ENCODE assay signal across 9 mouse cellular contexts in genomic region chr9:44719632-44720357, GRCm38 (mm10). TPM values are rescaled to one million over a fixed set of nuclear protein-coding genes. Genes with fewer than 3 reads are reported as not detected.
DNase-seq lines count a peak whose midpoint lies in the region; ATAC-seq and TF ChIP-seq lines count a peak whose summit lies in the region.
"Had no signal": no experiment of that assay in that cellular context is flagged by ENCODE, and none has a peak within 500 bp of the region (broad histone marks: within the 10 kb centered on the region; RNA-seq: fewer than 3 reads in every experiment).

No protein-coding gene starts in this region.

- WGBS in lung, embryonic 16.5 days = 72% methylated on average over 8 of the region's 8 CpGs
- 49% methylated on average over 8 of the region's 8 CpGs for WGBS in forebrain, embryonic 16.5 days
- 64% methylated on average over 8 of the region's 8 CpGs for WGBS in limb, embryonic 14.5 days

- peak overlapping the region; percentile 98; the same call in 1 of the 2 replicates for H3K4me2 ChIP-seq in lung, embryonic 16.5 days (ENCODE audit: low read depth, low read length)
- H3K4me2 ChIP-seq in forebrain, embryonic 16.5 days (ENCODE audit: low read length) = peak overlapping the region; percentile 75
- H3K4me2 ChIP-seq in limb, embryonic 14.5 days (replicated peaks; ENCODE audit: low read depth, low read length, severe bottlenecking) = peak overlapping the region; percentile 81

- DNase-seq in lung, postnatal 14 days = no peak
- no peak for DNase-seq in limb, embryonic 14.5 days (ENCODE audit: low spot score)
- no peak for DNase-seq in urinary bladder, postnatal 10 days (ENCODE audit: low spot score)
- no peak for DNase-seq in thymus, postnatal 0 days (ENCODE audit: low spot score)
- DNase-seq in embryo, embryonic 10 days (ENCODE audit: low spot score) = no peak
- DNase-seq: embryo, embryonic 11 days; thymus, adult 2 months had no signal

- H3K9ac ChIP-seq in lung, embryonic 16.5 days (ENCODE audit: low read length) = no peak overlapping the region; the same call in 1 of the 2 replicates
- H3K9ac ChIP-seq in forebrain, embryonic 16.5 days (replicated peaks; ENCODE audit: low read depth, low read length) = peak overlapping the region; percentile 90
- no peak overlapping the region for H3K9ac ChIP-seq in limb, embryonic 14.5 days (ENCODE audit: low read depth, low read length, severe bottlenecking)

- no peak overlapping the region; the same call in 1 of the 2 replicates for H3K4me3 ChIP-seq in lung, embryonic 16.5 days (ENCODE audit: low read length)
- peak overlapping the region; percentile 83 for H3K4me3 ChIP-seq in forebrain, embryonic 16.5 days (replicated peaks; ENCODE audit: low read length)
- peak overlapping the region; percentile 67 for H3K4me3 ChIP-seq in limb, embryonic 14.5 days (replicated peaks; ENCODE audit: low read length)

- H3K4me1 ChIP-seq in lung, embryonic 16.5 days (replicated peaks; ENCODE audit: control insufficient read depth, insufficient read depth, low read length) = peaks cover 36% of the 10 kb centered on the region
- H3K4me1 ChIP-seq in forebrain, embryonic 16.5 days (replicated peaks; ENCODE audit: control insufficient read depth, insufficient read depth, low read length) = peaks cover 53% of the 10 kb centered on the region
- H3K4me1 ChIP-seq in limb, embryonic 14.5 days (ENCODE audit: control insufficient read depth, insufficient read depth, low read length) = peaks cover 24% of the 10 kb centered on the region

- H3K9me3 ChIP-seq in lung, embryonic 16.5 days (ENCODE audit: control insufficient read depth, low read length) = no peaks in the 10 kb centered on the region
- H3K9me3 ChIP-seq in forebrain, embryonic 16.5 days (ENCODE audit: control insufficient read depth, low read length) = no peaks in the 10 kb centered on the region
- H3K9me3 ChIP-seq in limb, embryonic 14.5 days (ENCODE audit: control insufficient read depth, low read length) = no peaks in the 10 kb centered on the region

- no peak for ATAC-seq in lung, embryonic 16.5 days (ENCODE audit: low read depth)
- peak; percentile 3; the same call in 1 of the 2 replicates for ATAC-seq in forebrain, embryonic 16.5 days
- ATAC-seq in limb, embryonic 14.5 days (ENCODE audit: low FRiP score, low read depth) = no peak

- H3K27me3 ChIP-seq in lung, embryonic 16.5 days (ENCODE audit: control insufficient read depth, insufficient read depth, low read depth, low read length) = no peaks in the 10 kb centered on the region
- H3K27me3 ChIP-seq in forebrain, embryonic 16.5 days (replicated peaks; ENCODE audit: control insufficient read depth, insufficient read depth, low read length) = no peaks in the 10 kb centered on the region
- H3K27me3 ChIP-seq in limb, embryonic 14.5 days (ENCODE audit: control insufficient read depth, insufficient read depth, low read length) = no peaks in the 10 kb centered on the region

- peaks cover 8% of the 10 kb centered on the region for H3K36me3 ChIP-seq in lung, embryonic 16.5 days (ENCODE audit: control insufficient read depth, insufficient read depth, low read length)
- 0 out of 2 replicates have a peak, but pooled peaks cover 4% of the 10 kb centered on the region for H3K36me3 ChIP-seq in forebrain, embryonic 16.5 days (ENCODE audit: control insufficient read depth, insufficient read depth)
- peaks cover 54% of the 10 kb centered on the region for H3K36me3 ChIP-seq in limb, embryonic 14.5 days (ENCODE audit: control insufficient read depth, insufficient read depth, low read length)

- no peak overlapping the region for H3K27ac ChIP-seq in lung, embryonic 16.5 days (ENCODE audit: low read length)
- peak overlapping the region; percentile 30; the same call in 1 of the 2 replicates for H3K27ac ChIP-seq in forebrain, embryonic 16.5 days (ENCODE audit: low read length)
- no peak overlapping the region for H3K27ac ChIP-seq in limb, embryonic 14.5 days (replicated peaks; ENCODE audit: low read depth, low read length)

- TF ChIP-seq POLR2A in limb, embryonic 14.5 days (IDR thresholded peaks at IDR 0.05; ENCODE audit: borderline replicate concordance, extremely low read depth, insufficient read depth, insufficient read length) = no peak

RNA-seq across cellular contexts. Expression of gene Phldb1, which starts 15.2 kb away (rescaled TPM):
- polyA plus RNA-seq in lung, embryonic 16.5 days (2015; fragmentation: Nextera tagmentation; extraction: Ambion mirVana) = 26.4 and 28.1 TPM in 2 replicates
- polyA plus RNA-seq in forebrain, embryonic 16.5 days (2015; fragmentation: Nextera tagmentation; extraction: Ambion mirVana) = 45.0 and 53.6 TPM in 2 replicates
- polyA plus RNA-seq in limb, embryonic 14.5 days (2012; rRNA removed) = 85.6 and 113 TPM in 2 replicates
- polyA plus RNA-seq in limb, embryonic 14.5 days (2014; fragmentation: Nextera tagmentation; extraction: Ambion mirVana) = 36.5 and 46.2 TPM in 2 replicates
- polyA plus RNA-seq in thymus, postnatal 0 days (2015; fragmentation: Nextera tagmentation; extraction: Ambion mirVana) = 3.0 and 3.3 TPM in 2 replicates

RNA-seq across cellular contexts. Expression of gene Treh, which starts 46.8 kb away (rescaled TPM):
- not detected in 2 replicates for polyA plus RNA-seq in lung, embryonic 16.5 days (2015; fragmentation: Nextera tagmentation; extraction: Ambion mirVana)
- not detected in 2 replicates for polyA plus RNA-seq in forebrain, embryonic 16.5 days (2015; fragmentation: Nextera tagmentation; extraction: Ambion mirVana)
- not detected in 2 replicates for polyA plus RNA-seq in limb, embryonic 14.5 days (2012; rRNA removed)
- polyA plus RNA-seq in limb, embryonic 14.5 days (2014; fragmentation: Nextera tagmentation; extraction: Ambion mirVana) = not detected in 2 replicates
- polyA plus RNA-seq in thymus, postnatal 0 days (2015; fragmentation: Nextera tagmentation; extraction: Ambion mirVana) = 0.07 TPM in 1 of 2 replicates, not detected in the other

RNA-seq across cellular contexts. Expression of gene Arcn1, which starts 47.9 kb away (rescaled TPM):
- polyA plus RNA-seq in lung, embryonic 16.5 days (2015; fragmentation: Nextera tagmentation; extraction: Ambion mirVana) = 190 and 201 TPM in 2 replicates
- 150 and 161 TPM in 2 replicates for polyA plus RNA-seq in forebrain, embryonic 16.5 days (2015; fragmentation: Nextera tagmentation; extraction: Ambion mirVana)
- polyA plus RNA-seq in limb, embryonic 14.5 days (2012; rRNA removed) = 105 and 111 TPM in 2 replicates
- polyA plus RNA-seq in limb, embryonic 14.5 days (2014; fragmentation: Nextera tagmentation; extraction: Ambion mirVana) = 221 and 234 TPM in 2 replicates
- 111 and 116 TPM in 2 replicates for polyA plus RNA-seq in thymus, postnatal 0 days (2015; fragmentation: Nextera tagmentation; extraction: Ambion mirVana)

RNA-seq across cellular contexts. Expression of gene Ift46, which starts 47.9 kb away (rescaled TPM):
- 99.1 and 112 TPM in 2 replicates for polyA plus RNA-seq in lung, embryonic 16.5 days (2015; fragmentation: Nextera tagmentation; extraction: Ambion mirVana)
- 184 and 187 TPM in 2 replicates for polyA plus RNA-seq in forebrain, embryonic 16.5 days (2015; fragmentation: Nextera tagmentation; extraction: Ambion mirVana)
- polyA plus RNA-seq in limb, embryonic 14.5 days (2012; rRNA removed) = 109 and 116 TPM in 2 replicates
- 123 and 131 TPM in 2 replicates for polyA plus RNA-seq in limb, embryonic 14.5 days (2014; fragmentation: Nextera tagmentation; extraction: Ambion mirVana)
- polyA plus RNA-seq in thymus, postnatal 0 days (2015; fragmentation: Nextera tagmentation; extraction: Ambion mirVana) = 68.0 and 74.0 TPM in 2 replicates
